Mouse (Mus musculus) heart, embryonic 11.5 days (tissue): ENCODE measurements around the gene Hoxd3. TPM values are rescaled to one million over a fixed set of nuclear protein-coding genes. Genes with fewer than 3 reads are reported as not detected.

Source experiments
- ATAC-seq: fragments of 200-750 bp; cut with Nextera tagmentation; replicated peaks from 2 replicates; pipeline ENCODE4 v1.8.0; 2017; ENCODE audit warnings: moderate library complexity; ENCODE audit not compliant: insufficient number of reproducible peaks, low FRiP score, low TSS enrichment
- H3K27ac ChIP-seq: fragments of 300-500 bp; sonication (generic); 2 replicates; pipeline ENCODE4 v1.5.1; 2014; ENCODE audit warnings: mild to moderate bottlenecking, low read depth, low read length
- H3K27me3 ChIP-seq: fragments of 300-500 bp; sonication (generic); 2 replicates; pipeline ENCODE4 v1.6.1; 2014; ENCODE audit warnings: mild to moderate bottlenecking, low read length, mixed read lengths; ENCODE audit not compliant: control insufficient read depth, insufficient read depth
- H3K36me3 ChIP-seq: fragments of 300-500 bp; sonication (generic); 2 replicates; pipeline ENCODE4 v1.6.1; 2014; ENCODE audit warnings: mild to moderate bottlenecking, low read length, moderate library complexity, mixed read lengths; ENCODE audit not compliant: control insufficient read depth, insufficient read depth
- H3K4me1 ChIP-seq: fragments of 300-500 bp; sonication (generic); 2 replicates; pipeline ENCODE4 v1.6.1; 2014; ENCODE audit warnings: low read length; ENCODE audit not compliant: control insufficient read depth, insufficient read depth
- H3K4me2 ChIP-seq: fragments of 300-500 bp; sonication (generic); 2 replicates; pipeline ENCODE4 v1.6.1; 2014; ENCODE audit warnings: mild to moderate bottlenecking, moderate library complexity
- H3K4me3 ChIP-seq: fragments of 300-500 bp; sonication (generic); 2 replicates; pipeline ENCODE4 v1.5.1; 2014; ENCODE audit warnings: low read depth, low read length
- H3K9ac ChIP-seq: fragments of 300-500 bp; sonication (generic); 2 replicates; pipeline ENCODE4 v1.6.1; 2014; ENCODE audit warnings: mild to moderate bottlenecking, low read depth, low read length, moderate library complexity
- H3K9me3 ChIP-seq: fragments of 300-500 bp; sonication (generic); replicated peaks from 2 replicates; pipeline ENCODE4 v1.6.1; 2016; ENCODE audit warnings: low read length; ENCODE audit not compliant: control insufficient read depth
- WGBS: fragments of 180-500 bp; shearing (Covaris S2); extraction: QIAGEN DNeasy Blood & Tissue Kit; methylation state at CpG from one replicate; pipeline ENCODE4 v1.1.7; 2014; ENCODE audit not compliant: insufficient replicate concordance; 5-methylcytosine and 5-hydroxymethylcytosine counted together
- polyA plus RNA-seq: library from polyadenylated mRNA; unstranded; fragments of >200 nt; fragmentation: Nextera tagmentation; extraction: Ambion mirVana; gene quantifications from 2 replicates; pipeline ENCODE4 v1.2.1, GENCODE M21; 2014

Gene Hoxd3
- polyA plus RNA-seq, 1 experiment from 2014 or later: 3.1 TPM

DNA sequence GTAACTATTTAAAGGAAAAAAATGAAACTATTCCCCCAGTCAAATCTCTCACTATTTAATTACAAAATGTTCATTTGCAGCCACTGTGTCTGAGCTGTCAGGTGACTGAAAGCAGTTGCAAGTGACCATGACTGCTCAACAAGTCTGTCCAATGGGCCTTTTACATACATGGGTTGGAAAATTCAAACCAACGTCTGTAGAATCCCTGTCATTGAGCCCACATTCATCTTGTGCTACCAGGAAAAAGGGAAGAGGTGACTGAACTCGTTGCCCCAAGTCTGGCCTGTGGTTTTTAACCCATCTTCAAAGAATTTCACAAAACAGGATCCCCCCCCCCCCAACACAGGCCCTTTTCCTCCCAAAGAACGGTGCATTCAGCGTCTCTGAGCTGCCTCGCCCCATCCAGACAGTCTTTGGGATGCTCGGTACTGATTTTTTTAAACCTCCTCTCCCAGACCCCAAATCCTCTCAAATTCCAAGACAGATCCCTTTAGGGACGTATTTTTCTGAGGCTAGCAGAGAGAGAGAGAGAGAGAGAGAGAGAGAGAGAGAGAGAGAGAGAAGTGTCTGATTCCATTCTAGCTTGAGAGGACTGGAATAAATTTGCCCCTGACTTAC is 15.8 kb upstream of the Hoxd3 start:
- no peak for ATAC-seq
- no peak overlapping the region for H3K4me2 ChIP-seq
- H3K27me3 ChIP-seq: peaks cover 99% of the 10 kb centered on the region
- no peak overlapping the region for H3K9ac ChIP-seq
- 2% methylated on average over 7 of the region's 7 CpGs for WGBS
- no peak overlapping the region for H3K27ac ChIP-seq
- peaks cover 8% of the 10 kb centered on the region for H3K4me1 ChIP-seq
- no peaks in the 10 kb centered on the region for H3K36me3 ChIP-seq
- no peaks in the 10 kb centered on the region for H3K9me3 ChIP-seq
- no peak overlapping the region for H3K4me3 ChIP-seq

DNA sequence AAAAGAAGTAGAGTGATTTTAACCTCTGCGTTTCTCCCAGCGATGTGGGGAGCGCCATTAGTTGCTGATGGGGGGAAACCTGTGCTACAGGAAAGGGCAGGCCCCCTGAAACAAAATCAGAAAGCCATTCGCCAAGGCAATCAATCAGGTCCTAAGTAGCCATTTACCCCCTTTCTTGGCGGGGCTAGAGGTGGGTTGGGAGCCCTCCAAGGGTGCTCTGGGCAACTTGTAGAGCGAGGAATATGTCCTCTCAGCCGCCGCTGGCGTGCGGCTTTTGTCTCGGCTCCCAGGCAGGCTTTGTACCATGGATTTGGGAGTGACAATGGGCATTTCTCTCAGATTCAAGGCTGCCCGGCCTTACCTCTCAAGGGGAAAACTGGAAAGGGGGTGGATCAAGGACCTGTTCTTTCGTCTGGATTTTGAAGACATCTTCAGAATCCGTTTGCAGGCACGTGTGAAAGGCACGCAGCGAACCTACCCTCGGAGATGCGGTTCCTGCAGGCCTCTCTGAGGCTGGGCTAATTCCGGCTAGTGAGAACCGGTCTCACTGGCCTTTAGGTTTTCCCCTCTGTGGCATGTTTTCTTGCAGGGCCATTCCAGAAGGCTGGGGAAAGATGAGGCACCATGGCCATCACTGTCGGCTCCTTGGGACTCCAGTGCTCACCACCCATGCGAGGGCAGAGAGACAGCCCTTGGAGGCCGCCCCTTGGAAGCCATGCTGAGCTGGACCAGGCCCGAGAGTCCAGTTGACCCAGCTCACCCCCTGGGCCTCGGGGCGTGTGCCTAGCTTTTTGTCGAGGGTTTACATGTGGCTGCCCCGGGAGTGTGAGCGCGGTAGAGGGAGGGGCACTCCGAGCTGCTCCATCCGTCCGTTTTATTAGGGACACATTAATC is 15.0 kb upstream of the Hoxd3 start:
- 2% methylated on average over 34 of the region's 34 CpGs for WGBS
- Histone ChIP-seq H3K4me1 (peaks cover 2% of the 10 kb centered on the region; the same call in 1 of the 2 replicates), H3K4me3 (no peak overlapping the region), H3K9me3 (no peaks in the 10 kb centered on the region), H3K27ac (no peak overlapping the region), H3K9ac (no peak overlapping the region), H3K27me3 (peaks cover 99% of the 10 kb centered on the region), H3K4me2 (no peak overlapping the region), H3K36me3 (no peaks in the 10 kb centered on the region)
- ATAC-seq: no peak

DNA sequence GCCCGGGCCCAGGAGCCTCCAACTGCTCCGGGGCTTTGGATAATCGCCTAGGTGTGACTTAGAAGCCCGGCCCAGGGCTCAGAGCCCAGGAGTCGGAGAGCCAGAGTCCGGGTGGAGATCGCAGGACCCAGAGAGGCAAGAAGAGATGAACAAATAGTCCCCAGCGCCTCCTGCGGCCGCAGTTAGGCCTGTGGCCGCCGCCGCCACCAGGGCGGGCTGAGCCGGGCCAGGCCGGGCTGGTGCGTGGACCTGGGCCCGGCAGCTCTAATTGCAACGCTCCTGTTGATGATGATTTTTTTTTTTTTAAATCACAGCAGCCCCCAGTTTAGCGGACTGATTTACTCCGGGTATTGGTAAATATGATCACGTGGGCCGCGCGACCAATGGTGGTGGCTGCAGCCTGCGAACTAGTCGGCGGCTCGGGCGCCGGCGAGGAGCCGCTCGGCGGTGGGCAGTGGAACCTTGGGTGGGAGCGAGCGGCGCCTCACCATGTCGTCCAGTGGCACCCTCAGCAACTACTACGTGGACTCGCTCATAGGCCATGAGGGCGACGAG is 14.1 kb upstream of the Hoxd3 start, which contains the start of gene Hoxd9:
Gene Hoxd9, plus strand, starts transcription at position 161 of the 555 bp plus-strand sequence.
- Histone ChIP-seq H3K27ac (no peak within 1 kb of the TSS), H3K9me3 (no peaks in the 10 kb centered on the region), H3K4me1 (peaks cover 2% of the 10 kb centered on the region; the same call in 1 of the 2 replicates), H3K27me3 (peaks cover 97% of the 10 kb centered on the region), H3K9ac (0 out of 2 replicates have a peak within 1 kb of the TSS, but pooled peaks have one; percentile 28), H3K4me2 (peak within 1 kb of the TSS; percentile 69), H3K36me3 (no peaks in the 10 kb centered on the region), H3K4me3 (peak within 1 kb of the TSS; percentile 41)
- ATAC-seq: 0 out of 2 replicates have a peak, but pooled peaks have one; percentile 39
- WGBS: under 1% methylated on average over 43 of the region's 43 CpGs

DNA sequence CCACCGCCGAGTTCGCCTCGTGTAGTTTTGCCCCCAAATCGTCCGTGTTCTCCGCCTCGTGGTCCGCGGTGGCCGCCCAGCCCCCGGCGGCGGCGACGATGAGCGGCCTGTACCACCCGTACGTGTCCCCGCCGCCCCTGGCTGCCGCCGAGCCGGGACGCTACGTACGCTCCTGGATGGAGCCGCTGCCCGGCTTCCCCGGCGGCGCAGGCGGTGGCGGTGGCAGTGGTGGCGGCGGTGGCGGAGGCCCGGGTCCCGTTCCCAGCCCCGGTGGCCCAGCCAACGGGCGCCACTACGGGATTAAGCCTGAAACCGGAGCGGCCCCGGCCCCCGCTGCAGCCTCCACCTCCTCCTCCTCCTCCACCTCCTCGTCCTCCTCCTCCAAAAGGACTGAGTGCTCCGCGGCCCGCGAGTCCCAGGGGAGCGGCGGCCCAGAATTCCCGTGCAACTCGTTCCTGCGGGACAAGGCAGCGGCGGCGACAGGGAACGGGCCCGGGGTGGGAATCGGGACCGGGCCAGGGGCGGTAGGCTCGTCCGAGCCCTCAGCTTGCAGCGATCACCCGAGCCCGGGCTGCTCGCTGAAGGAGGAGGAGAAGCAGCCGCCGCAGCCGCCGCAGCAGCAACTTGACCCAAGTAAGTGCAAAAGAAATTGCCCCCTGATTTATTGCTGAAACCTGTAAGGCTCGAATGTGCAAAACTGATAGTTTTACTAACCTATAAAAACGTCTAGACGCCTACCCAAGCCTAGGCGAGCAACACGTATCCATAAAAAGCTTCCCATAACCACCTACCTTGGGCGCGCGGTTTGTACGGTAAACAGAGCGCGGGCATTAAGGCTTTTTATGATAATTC is 13.3 kb upstream of the Hoxd3 start:
- WGBS: under 1% methylated on average over 86 of the region's 86 CpGs
- Histone ChIP-seq H3K9ac (0 out of 2 replicates have a peak overlapping the region, but pooled peaks have one; percentile 28), H3K4me1 (peaks cover 2% of the 10 kb centered on the region; the same call in 1 of the 2 replicates)

DNA sequence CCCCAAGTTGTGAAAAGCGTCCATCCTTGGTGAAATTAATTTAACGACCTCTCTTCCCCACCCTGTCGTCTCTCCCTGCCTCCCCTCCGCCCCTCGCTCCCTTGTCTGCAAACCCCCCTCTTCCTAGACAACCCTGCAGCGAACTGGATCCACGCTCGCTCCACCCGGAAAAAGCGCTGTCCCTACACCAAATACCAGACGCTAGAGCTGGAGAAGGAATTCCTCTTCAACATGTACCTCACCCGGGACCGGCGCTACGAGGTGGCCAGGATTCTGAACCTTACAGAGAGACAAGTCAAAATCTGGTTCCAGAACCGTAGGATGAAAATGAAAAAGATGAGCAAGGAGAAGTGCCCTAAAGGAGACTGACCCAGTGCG is 12.7 kb upstream of the Hoxd3 start:
- no peak overlapping the region for H3K4me3 ChIP-seq
- H3K4me1 ChIP-seq: peaks cover 2% of the 10 kb centered on the region; the same call in 1 of the 2 replicates
- H3K27me3 ChIP-seq: peaks cover 97% of the 10 kb centered on the region
- WGBS: under 1% methylated on average over 17 of the region's 17 CpGs
- no peak for ATAC-seq
- no peaks in the 10 kb centered on the region for H3K9me3 ChIP-seq
- no peaks in the 10 kb centered on the region for H3K36me3 ChIP-seq
- no peak overlapping the region for H3K27ac ChIP-seq
- no peak overlapping the region for H3K9ac ChIP-seq
- no peak overlapping the region for H3K4me2 ChIP-seq

More for the DNA sequence above, 13.3 kb upstream of the Hoxd3 start:
- ATAC-seq: 0 out of 2 replicates have a peak, but pooled peaks have one; percentile 7
- Histone ChIP-seq H3K27ac (no peak overlapping the region), H3K36me3 (no peaks in the 10 kb centered on the region), H3K4me2 (peak overlapping the region; percentile 69), H3K4me3 (peak overlapping the region; percentile 41), H3K27me3 (peaks cover 97% of the 10 kb centered on the region), H3K9me3 (no peaks in the 10 kb centered on the region)

DNA sequence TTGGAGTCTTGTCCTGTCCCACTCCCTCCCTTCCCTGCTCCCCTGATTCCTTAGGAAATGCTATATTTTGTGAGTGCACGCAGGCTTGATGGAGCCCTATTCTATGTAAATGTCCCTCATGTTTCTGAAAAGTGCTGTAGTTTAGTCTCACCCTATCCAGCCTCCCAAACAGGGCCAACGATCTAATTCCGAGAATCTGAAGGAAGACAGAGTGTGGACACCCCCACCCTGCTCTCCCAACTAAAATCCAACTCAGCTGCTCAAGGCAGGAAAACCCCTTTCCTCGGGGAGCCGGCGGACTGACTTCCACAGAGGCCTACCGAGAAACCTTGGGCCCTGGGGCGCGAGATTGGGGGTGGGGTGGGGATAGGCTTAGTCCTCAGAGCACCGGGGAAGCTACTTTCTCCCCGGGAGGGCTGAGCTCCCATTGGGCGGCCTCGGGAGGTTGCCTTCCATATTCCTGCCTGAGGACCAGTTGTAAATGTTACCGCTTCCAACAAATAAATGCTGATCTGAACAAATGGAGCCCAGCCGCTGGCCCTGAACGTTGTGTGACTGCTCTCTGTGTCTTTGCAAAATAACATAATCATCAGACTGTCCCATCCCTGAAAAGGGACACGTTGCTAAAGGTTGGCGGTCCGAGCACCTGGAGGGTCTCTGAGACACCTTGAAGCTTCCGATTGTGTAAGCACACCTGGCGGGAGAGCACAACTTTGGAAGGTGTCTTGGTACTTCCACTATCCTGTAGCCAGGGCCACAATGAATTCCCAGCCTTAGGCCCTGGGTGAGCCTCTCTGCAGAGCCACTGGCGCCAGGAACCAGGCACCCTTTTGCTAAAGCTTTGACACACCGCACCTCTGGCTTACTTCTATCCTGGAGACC is 11.8 kb upstream of the Hoxd3 start:
- H3K4me3 ChIP-seq: no peak overlapping the region

DNA sequence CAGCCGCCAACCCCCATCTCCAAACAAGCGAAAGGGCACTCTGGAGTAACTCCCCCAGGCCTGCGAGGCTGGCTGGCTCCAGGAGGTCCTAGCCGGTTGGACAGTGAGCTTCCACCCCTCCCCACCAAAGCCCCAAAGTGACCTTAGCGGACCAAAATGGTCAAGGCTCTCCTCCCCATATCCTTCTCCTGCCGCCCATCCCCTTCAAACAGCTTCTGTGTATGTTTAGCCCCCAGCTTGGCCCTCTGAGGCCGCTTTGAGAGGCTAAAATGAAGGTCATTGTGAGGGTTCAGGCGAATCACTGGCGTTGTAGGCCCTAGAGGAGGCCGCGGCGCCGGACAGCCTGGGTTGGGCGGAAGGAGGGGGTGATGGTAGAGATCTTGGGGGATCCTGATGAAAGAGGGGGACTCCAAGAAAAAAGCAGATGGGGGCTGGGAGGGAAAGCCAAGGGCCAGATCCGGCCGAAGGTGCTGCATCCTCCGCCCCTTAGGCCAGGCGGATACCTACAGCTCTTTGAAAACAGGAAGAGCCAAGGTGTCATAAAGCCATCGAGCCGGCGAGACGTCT is 11.1 kb upstream of the Hoxd3 start:
- no peak overlapping the region for H3K9ac ChIP-seq
- no peak overlapping the region for H3K4me2 ChIP-seq
- no peaks in the 10 kb centered on the region for H3K36me3 ChIP-seq
- WGBS: 3% methylated on average over 22 of the region's 22 CpGs
- no peaks in the 10 kb centered on the region for H3K9me3 ChIP-seq
- peaks cover 3% of the 10 kb centered on the region for H3K4me1 ChIP-seq
- ATAC-seq: no peak
- no peak overlapping the region for H3K27ac ChIP-seq
- no peak overlapping the region for H3K4me3 ChIP-seq
- peaks cover 97% of the 10 kb centered on the region for H3K27me3 ChIP-seq

More for the DNA sequence above, 11.8 kb upstream of the Hoxd3 start:
- H3K4me1 ChIP-seq: peaks cover 2% of the 10 kb centered on the region; the same call in 1 of the 2 replicates
- no peak overlapping the region for H3K27ac ChIP-seq
- no peak for ATAC-seq
- 3% methylated on average over 23 of the region's 23 CpGs for WGBS
- H3K9me3 ChIP-seq: no peaks in the 10 kb centered on the region
- no peak overlapping the region for H3K4me2 ChIP-seq
- no peak overlapping the region for H3K9ac ChIP-seq
- peaks cover 97% of the 10 kb centered on the region for H3K27me3 ChIP-seq
- H3K36me3 ChIP-seq: no peaks in the 10 kb centered on the region
